Comparison of ENCODE assay signal across 8 mouse cellular contexts in genomic region chr6:142785343-142785742, GRCm38 (mm10). TPM values are rescaled to one million over a fixed set of nuclear protein-coding genes. Genes with fewer than 3 reads are reported as not detected.
DNase-seq lines count a peak whose midpoint lies in the region.

No protein-coding gene starts in this region.

- intact Hi-C loops in gastrocnemius, postnatal 14 days (cut with DNase I; ENCODE audit: low total_unique reads), result loop anchor here (10.0 kb wide), 1 partner anchor 179 kb away; the partner anchor contains the start of gene St8sia1

- DNase-seq in gastrocnemius, postnatal 10 days, result peak; percentile 47
- DNase-seq in gastrocnemius, postnatal 14 days, result no peak
- DNase-seq in 416B (ENCODE audit: low read depth) (peak; percentile 85), ZHBTc4 (ENCODE audit: low read depth, low spot score) (peak; percentile 88)
- peak; percentile 39 to 51 for DNase-seq in cerebellum, postnatal 36 days
- DNase-seq in kidney, adult 9 months, result peak; percentile 80
- peak; percentile 70 for DNase-seq in mesoderm, embryonic 11.5 days (ENCODE audit: low read depth, low spot score)
- DNase-seq in thymus, postnatal 36 days, result peak; percentile 44 to 50

RNA-seq across cellular contexts. Expression of gene Sult6b2, which starts 19.0 kb away (rescaled TPM):
- not detected for total RNA-seq in gastrocnemius, postnatal 10 days (2021)
- not detected for total RNA-seq in gastrocnemius, postnatal 14 days (2021)

RNA-seq across cellular contexts. Expression of gene Cmas, which starts 28.9 kb away (rescaled TPM):
- 10 to 100 TPM; 29.6 to 34.2 TPM for total RNA-seq in gastrocnemius, postnatal 10 days (2021)
- 10 to 100 TPM; 24.9 to 31.1 TPM for total RNA-seq in gastrocnemius, postnatal 14 days (2021)
